Mouse (Mus musculus) megakaryocyte, embryonic 14.5 days (primary cell): Measurements from ENCODE around the gene AI413582.

Experiments
- FLI1 ChIP-seq: IDR thresholded peaks from 2 replicates; pipeline ENCODE4 v1.6.1; 2012; ENCODE audit warnings: low read length, inconsistent platforms, mixed read lengths
- GATA1 ChIP-seq: IDR thresholded peaks from 3 replicates; pipeline ENCODE4 v1.6.1; 2012; ENCODE audit warnings: mixed read lengths, low read length, inconsistent platforms, borderline replicate concordance

- no peak for TF ChIP-seq GATA1
- TF ChIP-seq FLI1, result no peak
Observed at GRCm38 (mm10) chr17:27568228-27568627, 2.7 kb upstream of the AI413582 start.
